Mouse (Mus musculus): ENCODE results near the gene Lrr1.

GRCm38 (mm10) chr12:69197378-69198163 lies 29.0 kb downstream of the Lrr1 start:
- peak in 1 of 3 experiments; percentile 47 for TF ChIP-seq MYOG (IDR thresholded peaks at IDR 0.05; ENCODE audit: control insufficient read depth in 1 of 3, insufficient read depth in 1 of 3, insufficient read length in 2 of 3, low read depth in 2 of 3)
- no peak for TF ChIP-seq USF1 (IDR thresholded peaks at IDR 0.05; ENCODE audit: low read depth)

Measured in myocyte (in vitro differentiated cells).